Mouse (Mus musculus) limb, embryonic 14.5 days (tissue): ENCODE measurements around the gene Jaml. TPM values are rescaled to one million over a fixed set of nuclear protein-coding genes. Genes with fewer than 3 reads are reported as not detected.
"Not testable (repeated sequence)": the region's sequence is repeated elsewhere in the genome, so short reads cannot be mapped to it uniquely, and the experiment has no call there.

Experiments
- ATAC-seq: fragments of 200-750 bp; cut with Nextera tagmentation; 2 replicates; pipeline ENCODE4 v1.8.0; 2017; ENCODE audit warnings: low read depth, moderate number of reproducible peaks, moderate TSS enrichment; ENCODE audit not compliant: low FRiP score
- DNase-seq: peaks from one replicate; pipeline ENCODE4 v3.0.0-alpha.2; 2015; ENCODE audit warnings: low spot score
- H3K27ac ChIP-seq: fragments of 300-500 bp; sonication (generic); replicated peaks from 2 replicates; pipeline ENCODE4 v1.5.1; 2014; ENCODE audit warnings: low read depth, mild to moderate bottlenecking, low read length, moderate library complexity, mixed read lengths
- H3K27me3 ChIP-seq: fragments of 300-500 bp; sonication (generic); 2 replicates; pipeline ENCODE4 v1.6.1; 2014; ENCODE audit warnings: low read length, mixed read lengths; ENCODE audit not compliant: control insufficient read depth, insufficient read depth
- H3K36me3 ChIP-seq: fragments of 300-500 bp; sonication (generic); 2 replicates; pipeline ENCODE4 v1.6.1; 2014; ENCODE audit warnings: mild to moderate bottlenecking, low read length, moderate library complexity, mixed read lengths; ENCODE audit not compliant: control insufficient read depth, insufficient read depth
- H3K4me1 ChIP-seq: fragments of 300-500 bp; sonication (generic); 2 replicates; pipeline ENCODE4 v1.6.1; 2014; ENCODE audit warnings: antibody characterized with exemption, low read length, mixed read lengths; ENCODE audit not compliant: control insufficient read depth, insufficient read depth
- H3K4me2 ChIP-seq: fragments of 300-500 bp; sonication (generic); replicated peaks from 2 replicates; pipeline ENCODE4 v1.6.1; 2014; ENCODE audit warnings: low read depth, mild to moderate bottlenecking, low read length, moderate library complexity; ENCODE audit not compliant: severe bottlenecking
- H3K4me3 ChIP-seq: fragments of 300-500 bp; sonication (generic); replicated peaks from 2 replicates; pipeline ENCODE4 v1.5.1; 2014; ENCODE audit warnings: low read length
- H3K9ac ChIP-seq: fragments of 300-500 bp; sonication (generic); 2 replicates; pipeline ENCODE4 v1.6.1; 2014; ENCODE audit warnings: mild to moderate bottlenecking, low read depth, low read length, moderate library complexity; ENCODE audit not compliant: severe bottlenecking
- H3K9me3 ChIP-seq: fragments of 300-500 bp; sonication (generic); 2 replicates; pipeline ENCODE4 v1.6.1; 2016; ENCODE audit warnings: low read length; ENCODE audit not compliant: control insufficient read depth
- POLR2A ChIP-seq: fragments of 200-500 bp; IDR thresholded peaks from 2 replicates; pipeline ENCODE4 v1.8.0; 2012; ENCODE audit warnings: inconsistent platforms, mild to moderate bottlenecking, moderate library complexity, borderline replicate concordance; ENCODE audit not compliant: insufficient read depth, insufficient read length; ENCODE audit errors: extremely low read depth
- WGBS: fragments of 180-500 bp; shearing (Covaris S2); extraction: QIAGEN DNeasy Blood & Tissue Kit; methylation state at CpG from one replicate; pipeline ENCODE4 v1.1.7; 2014; 5-methylcytosine and 5-hydroxymethylcytosine counted together
- polyA plus RNA-seq, 2 experiments: library from polyadenylated mRNA; depleted of rRNA in 1 of 2; stranded (reverse) in 1 of 2; unstranded in 1 of 2; fragments of >200 nt; fragmentation: Nextera tagmentation in 1 of 2; extraction: Ambion mirVana in 1 of 2; gene quantifications; 2 replicates each; pipeline versions ENCODE4 v1.2.1 to v1.2.3; 2012 to 2014

Jaml gene
- polyA plus RNA-seq (2012; rRNA removed) (0.17 and 0.28 TPM in 2 replicates), polyA plus RNA-seq (2014; fragmentation: Nextera tagmentation; extraction: Ambion mirVana) (0.30 and 0.43 TPM in 2 replicates)

GRCm38 (mm10) chr9:45079011-45079410 is at the start of gene Jaml:
Gene Jaml (plus strand): TSS chr9:45079183.
- Histone ChIP-seq H3K36me3 (no peaks in the 10 kb centered on the region), H3K9ac (no peak within 1 kb of the TSS), H3K4me3 (no peak within 1 kb of the TSS), H3K27ac (no peak within 1 kb of the TSS), H3K4me2 (no peak within 1 kb of the TSS), H3K27me3 (no peaks in the 10 kb centered on the region), H3K4me1 (no peaks in the 10 kb centered on the region), H3K9me3 (no peaks in the 10 kb centered on the region)
- 84% methylated on average over 5 of the region's 5 CpGs for WGBS
- DNase-seq, result no peak
- TF ChIP-seq POLR2A, result no peak
- no peak for ATAC-seq

DNA sequence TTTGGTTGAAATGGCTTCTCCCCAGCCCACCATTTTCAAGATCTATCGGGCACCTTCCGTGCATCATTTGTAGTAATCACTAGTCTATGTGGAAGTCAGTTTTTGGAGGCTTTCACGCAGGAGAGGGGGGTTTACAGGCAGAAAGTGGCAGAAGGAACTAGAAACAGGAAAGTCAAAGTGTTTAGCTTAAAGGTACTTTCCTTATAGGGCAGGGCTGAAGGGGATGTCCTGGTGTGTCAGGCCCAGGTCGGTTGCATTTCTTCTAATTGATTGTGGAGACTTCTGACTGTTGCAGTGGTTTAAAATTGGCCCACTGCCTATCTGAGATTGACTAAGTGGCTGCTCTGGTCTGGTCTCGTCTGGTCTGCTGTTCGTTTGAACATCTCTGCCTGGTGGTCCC is 48.6 kb upstream of the Jaml start:
- Histone ChIP-seq H3K36me3 (no peaks in the 10 kb centered on the region), H3K27ac (no peak overlapping the region), H3K9ac (no peak overlapping the region), H3K4me2 (no peak overlapping the region), H3K4me1 (no peaks in the 10 kb centered on the region), H3K27me3 (no peaks in the 10 kb centered on the region), H3K9me3 (no peaks in the 10 kb centered on the region), H3K4me3 (no peak overlapping the region)
- TF ChIP-seq POLR2A, result no peak
- DNase-seq, result no peak
- ATAC-seq, result no peak
- WGBS, result 68% methylated on average over 6 of the region's 6 CpGs

DNA sequence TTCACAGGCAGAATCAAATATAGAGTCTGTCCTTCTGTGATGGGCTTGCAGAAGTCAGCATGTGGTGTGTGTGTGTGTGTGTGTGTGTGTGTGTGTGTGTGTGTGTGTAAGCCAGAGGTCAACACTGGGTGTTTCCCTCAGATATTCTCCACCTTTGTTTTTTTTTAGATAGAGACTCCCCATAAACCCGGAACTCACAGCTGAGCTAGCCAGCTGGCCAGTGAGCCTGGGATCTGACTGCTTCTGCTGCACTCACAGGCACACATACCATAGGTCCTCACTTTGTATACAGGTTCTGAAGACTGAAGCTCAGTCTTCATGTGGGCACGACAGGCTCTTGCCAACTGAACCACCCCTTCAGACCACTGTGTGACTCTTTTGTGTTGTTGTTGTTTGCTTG is 46.7 kb upstream of the Jaml start:
- H3K4me3 ChIP-seq, result no peak overlapping the region
- H3K27me3 ChIP-seq, result no peaks in the 10 kb centered on the region
- H3K9me3 ChIP-seq, result no peaks in the 10 kb centered on the region
- DNase-seq (no peak), ATAC-seq (no peak)
- TF ChIP-seq POLR2A, result no peak
- H3K9ac ChIP-seq, result no peak overlapping the region
- no peaks in the 10 kb centered on the region for H3K4me1 ChIP-seq
- H3K27ac ChIP-seq, result no peak overlapping the region
- WGBS, result 78% methylated on average over 2 of the region's 2 CpGs
- H3K4me2 ChIP-seq, result no peak overlapping the region
- no peaks in the 10 kb centered on the region for H3K36me3 ChIP-seq

DNA sequence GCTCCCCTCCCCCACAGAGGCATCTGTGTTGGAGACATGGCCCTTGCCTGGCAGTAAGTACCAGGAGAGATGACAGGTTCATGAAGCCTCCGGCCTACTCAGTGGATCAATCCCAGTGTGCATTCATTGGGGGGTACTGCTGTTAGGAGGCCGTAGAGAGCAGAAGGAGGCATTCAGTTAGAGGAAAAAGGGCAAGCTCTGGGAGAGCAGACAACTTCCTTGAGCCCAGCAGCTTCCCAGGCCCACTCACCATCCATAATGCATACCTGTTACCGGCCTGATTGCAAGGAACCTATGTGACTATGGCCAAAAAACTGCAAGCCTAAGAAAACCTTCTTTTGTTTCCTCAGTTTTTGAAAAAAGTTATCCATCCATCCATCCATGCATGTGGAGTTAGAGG is 44.5 kb upstream of the Jaml start:
- Histone ChIP-seq H3K4me3 (no peak overlapping the region), H3K4me1 (no peaks in the 10 kb centered on the region), H3K27me3 (no peaks in the 10 kb centered on the region), H3K27ac (no peak overlapping the region), H3K36me3 (no peaks in the 10 kb centered on the region), H3K4me2 (no peak overlapping the region), H3K9ac (no peak overlapping the region), H3K9me3 (no peaks in the 10 kb centered on the region)
- WGBS, result 83% methylated on average over 3 of the region's 3 CpGs
- no peak for TF ChIP-seq POLR2A
- ATAC-seq (no peak), DNase-seq (no peak)

DNA sequence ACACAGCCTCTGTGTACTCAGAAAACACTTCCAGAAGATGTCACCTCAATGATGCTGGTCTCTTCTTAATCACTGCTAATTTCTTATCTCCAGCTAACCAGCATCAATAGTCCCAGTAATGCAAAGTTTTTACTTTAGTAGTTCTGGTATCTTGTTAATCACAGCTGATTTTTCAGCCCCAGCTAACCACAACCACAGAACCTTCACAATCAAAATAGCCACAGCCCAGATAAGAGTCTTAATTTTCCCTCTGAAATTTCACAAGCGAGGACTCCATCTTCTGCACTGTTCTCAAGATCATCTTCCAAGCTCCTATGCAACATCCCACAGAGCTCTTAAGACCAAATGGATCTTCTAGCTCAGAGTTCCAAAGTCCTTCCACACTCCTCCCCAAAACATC is 41.2 kb upstream of the Jaml start:
- H3K4me2 ChIP-seq, H3K36me3 ChIP-seq, H3K9me3 ChIP-seq, DNase-seq, ATAC-seq, H3K4me3 ChIP-seq, H3K9ac ChIP-seq, H3K27ac ChIP-seq, H3K27me3 ChIP-seq: not testable (repeated sequence)
- peaks cover 13% of the 10 kb centered on the region for H3K4me1 ChIP-seq
- 84% methylated on average over 1 of the region's 1 CpGs for WGBS

- Histone ChIP-seq H3K9me3 (no peaks in the 10 kb centered on the region), H3K4me1 (peaks cover 19% of the 10 kb centered on the region), H3K9ac (no peak within 1 kb of the TSS), H3K4me2 (peak within 1 kb of the TSS; percentile 35), H3K36me3 (no peaks in the 10 kb centered on the region), H3K27ac (no peak within 1 kb of the TSS), H3K27me3 (0 out of 2 replicates have a peak, but pooled peaks cover 3% of the 10 kb centered on the region), H3K4me3 (no peak within 1 kb of the TSS)
- DNase-seq (no peak), ATAC-seq (no peak)
- WGBS, result 58% methylated on average over 5 of the region's 5 CpGs
- no peak for TF ChIP-seq POLR2A
Observed at GRCm38 (mm10) chr9:45039499-45039898, 39.5 kb upstream of the Jaml start, which contains the start of gene Mpzl2. Gene Mpzl2 (plus strand): TSS chr9:45039799.
